Mouse (Mus musculus): ENCODE measurements around the gene Rars2.
A peak's percentile ranks its signal among the peaks of the same experiment; 100 is the strongest.
"Not testable (repeated sequence)": the region's sequence is repeated elsewhere in the genome, so short reads cannot be mapped to it uniquely, and the experiment has no call there.

The Rars2 gene

GRCm38 (mm10) chr4:34614630-34615094, at the start of gene Rars2, which contains the start of gene Orc3:
Gene Rars2, plus strand, starts transcription at chr4:34614957.
Gene Orc3, minus strand, starts transcription at chr4:34614944.
- peak; percentile 92 for DNase-seq

- DNase-seq, result no peak
Observed at GRCm38 (mm10) chr4:34566226-34566625, 48.5 kb upstream of the Rars2 start.

- DNase-seq, result no peak
Observed at GRCm38 (mm10) chr4:34572876-34573275, 41.9 kb upstream of the Rars2 start.

- no peak for DNase-seq
Observed at GRCm38 (mm10) chr4:34577028-34577427, 37.7 kb upstream of the Rars2 start.

- no peak for DNase-seq
Observed at GRCm38 (mm10) chr4:34579215-34579614, 35.5 kb upstream of the Rars2 start.

DNA sequence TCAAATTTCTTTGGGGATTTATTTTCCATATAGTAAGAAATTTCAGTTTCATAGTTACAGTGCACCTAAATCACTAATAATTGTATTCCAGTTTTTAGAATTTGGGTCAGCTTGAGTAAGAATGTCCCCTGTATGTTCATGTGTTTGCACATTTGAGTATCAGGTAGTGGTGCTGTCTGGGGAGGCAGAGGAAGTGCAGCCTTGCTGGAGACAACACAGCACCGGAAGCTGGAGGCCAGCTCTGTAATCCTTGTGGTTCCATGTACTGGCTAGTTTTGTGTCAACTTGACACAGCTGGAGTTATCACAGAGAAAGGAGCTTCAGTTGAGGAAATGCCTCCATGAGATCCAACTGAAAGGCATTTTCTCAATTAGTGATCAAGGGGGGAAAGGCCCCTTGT, 33.3 kb upstream of the Rars2 start:
- DNase-seq, result not testable (repeated sequence)

DNA sequence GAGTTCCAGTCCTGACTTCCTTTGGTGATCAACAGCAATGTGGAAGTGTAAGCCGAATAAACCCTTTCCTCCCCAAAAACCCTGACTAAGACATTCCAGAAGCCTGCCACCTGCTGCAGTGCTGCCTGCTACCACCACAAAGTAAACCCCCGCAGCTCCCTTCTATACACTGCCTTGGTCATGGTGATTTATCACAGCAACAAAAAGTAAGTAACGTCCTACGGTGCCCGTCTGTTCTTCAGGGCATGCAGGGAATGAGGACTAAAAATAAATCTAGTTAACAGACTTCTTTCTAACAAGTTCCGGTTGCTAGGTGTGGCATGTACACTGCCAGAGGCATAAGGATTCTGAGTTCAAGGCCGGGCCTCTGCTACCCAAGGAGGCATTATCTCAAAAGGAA, 32.8 kb upstream of the Rars2 start:
- DNase-seq, result no peak

- DNase-seq, result no peak
Observed at GRCm38 (mm10) chr4:34582476-34582875, 32.3 kb upstream of the Rars2 start.

DNA sequence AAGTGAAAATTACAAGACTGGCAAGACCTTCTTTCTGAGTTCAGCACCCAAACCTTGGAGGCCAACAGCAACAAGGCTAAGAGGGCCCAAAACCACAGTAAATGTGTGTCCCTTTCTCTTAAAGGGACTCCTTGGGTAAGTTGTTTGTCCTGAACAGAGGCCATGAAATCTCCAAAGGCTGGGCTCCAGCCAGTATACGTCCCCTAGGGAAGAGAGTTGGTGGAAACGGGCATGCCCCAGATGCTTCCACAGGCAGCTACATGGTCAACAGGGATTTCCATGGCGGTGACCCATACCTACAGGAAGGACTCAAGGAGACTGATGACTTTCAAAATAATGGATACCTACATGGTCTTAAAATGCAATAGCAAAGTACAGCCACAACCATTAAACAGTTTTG, 31.3 kb upstream of the Rars2 start:
- no peak for DNase-seq

GRCm38 (mm10) chr4:34584871-34585607, 29.7 kb upstream of the Rars2 start:
- DNase-seq, result no peak

- DNase-seq, result no peak
Observed at GRCm38 (mm10) chr4:34603123-34603522, 11.6 kb upstream of the Rars2 start.

- no peak for DNase-seq
Observed at GRCm38 (mm10) chr4:34606658-34607057, 8.1 kb upstream of the Rars2 start.

GRCm38 (mm10) chr4:34613571-34614145, 1.1 kb upstream of the Rars2 start:
- DNase-seq, result peak; percentile 24

DNA sequence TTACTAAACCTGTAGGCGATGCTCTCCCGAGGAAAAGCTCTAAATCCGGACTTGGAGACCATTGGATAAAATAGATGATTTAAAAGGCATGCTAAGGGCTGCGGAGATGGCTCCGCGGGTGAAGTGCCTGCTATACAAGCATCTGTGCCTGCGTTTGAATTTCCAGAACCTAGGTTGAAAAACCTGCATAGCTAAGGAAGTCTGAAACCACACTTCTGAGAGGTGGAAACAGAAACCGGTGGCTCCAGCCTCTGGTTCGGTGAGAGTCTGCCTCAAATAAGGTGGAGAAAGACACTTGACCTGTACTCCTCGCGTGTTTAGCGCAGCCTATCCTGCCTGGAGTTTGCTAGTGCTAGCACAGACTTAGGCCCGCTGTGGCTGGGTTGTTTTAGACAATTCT, 546 bp downstream of the Rars2 start:
- peak; percentile 8 for DNase-seq

DNA sequence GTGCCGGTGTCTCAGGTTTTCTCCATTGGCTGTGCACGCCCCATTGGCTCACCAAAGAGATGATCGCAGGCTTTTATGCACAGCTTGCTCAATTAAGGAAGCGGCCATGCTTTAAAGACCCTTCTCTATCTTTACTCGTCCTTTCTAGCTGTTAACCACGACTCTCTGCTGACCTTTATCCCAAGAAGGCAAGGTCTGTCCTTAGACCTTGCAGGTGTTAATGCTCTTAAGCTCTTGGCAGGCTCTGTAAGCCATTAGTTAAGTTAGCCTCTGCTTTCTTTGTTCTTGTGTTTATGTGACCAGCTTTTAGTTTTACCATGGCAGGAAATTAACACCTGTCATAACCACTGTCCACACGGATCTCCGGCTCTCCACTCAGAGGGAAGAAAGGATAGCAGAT, 1.4 kb downstream of the Rars2 start:
- DNase-seq, result no peak

DNA sequence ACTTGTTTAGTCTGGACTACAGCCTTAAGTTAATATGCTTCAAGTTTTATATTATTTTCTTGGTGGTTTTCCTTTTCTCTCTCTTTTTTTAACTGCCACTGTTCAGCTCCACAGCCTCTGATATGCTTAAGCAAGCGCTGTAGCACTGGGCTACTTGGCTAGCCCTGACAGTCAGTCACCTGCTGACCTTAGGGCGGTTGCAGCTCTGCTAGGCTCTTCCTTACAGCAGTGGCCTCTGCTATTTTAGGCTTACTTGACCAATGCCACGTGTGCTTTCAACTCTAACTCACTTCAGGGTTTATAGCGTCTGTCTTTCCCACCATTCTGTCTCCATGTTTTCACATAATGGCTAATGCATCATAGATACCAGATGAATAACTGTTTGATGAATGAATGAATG, 10.8 kb downstream of the Rars2 start:
- no peak for DNase-seq

DNA sequence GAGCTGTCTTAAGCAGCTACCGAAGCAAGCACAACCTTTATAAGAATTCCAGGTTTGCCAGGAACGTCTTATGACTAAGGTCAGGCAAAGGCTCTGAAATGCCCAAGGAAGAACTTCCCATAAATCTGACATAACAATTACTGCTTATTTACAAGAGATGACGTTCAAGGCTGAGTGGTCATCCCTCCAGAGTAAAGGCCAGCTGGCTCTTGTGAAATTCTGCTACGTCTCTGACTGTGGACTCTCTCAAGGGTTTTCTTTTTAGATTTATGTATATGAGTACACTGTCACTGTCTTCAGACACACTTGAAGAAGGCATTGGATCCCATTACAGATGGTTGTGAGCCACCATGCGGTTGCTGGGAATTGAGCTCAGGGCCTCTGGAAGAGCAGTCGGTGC, 11.6 kb downstream of the Rars2 start:
- no peak for DNase-seq

- DNase-seq, result no peak
Observed at GRCm38 (mm10) chr4:34629956-34630355, 15.2 kb downstream of the Rars2 start.

DNA sequence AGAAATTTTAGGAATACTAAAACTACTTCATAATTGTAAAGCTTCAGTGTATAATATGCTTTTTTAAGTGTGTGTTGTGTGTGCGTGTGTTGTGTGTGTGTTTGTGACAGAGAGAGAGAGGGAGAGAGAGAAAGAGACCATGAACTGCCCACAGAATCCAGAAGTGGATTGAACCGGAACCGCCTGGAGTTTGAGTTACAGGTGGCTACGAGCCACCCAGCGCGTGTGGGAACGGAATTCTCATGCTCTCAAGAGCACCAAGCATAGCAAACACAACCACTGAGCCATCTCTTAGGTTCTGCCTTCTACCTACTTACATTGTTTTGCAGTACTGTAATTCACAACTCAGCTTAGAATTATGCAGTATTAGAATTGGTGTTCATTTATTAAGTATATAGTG, 19.4 kb downstream of the Rars2 start:
- no peak for DNase-seq

GRCm38 (mm10) chr4:34636036-34636435, 21.3 kb downstream of the Rars2 start:
- no peak for DNase-seq

- DNase-seq, result no peak
Observed at GRCm38 (mm10) chr4:34637386-34637785, 22.6 kb downstream of the Rars2 start.

DNA sequence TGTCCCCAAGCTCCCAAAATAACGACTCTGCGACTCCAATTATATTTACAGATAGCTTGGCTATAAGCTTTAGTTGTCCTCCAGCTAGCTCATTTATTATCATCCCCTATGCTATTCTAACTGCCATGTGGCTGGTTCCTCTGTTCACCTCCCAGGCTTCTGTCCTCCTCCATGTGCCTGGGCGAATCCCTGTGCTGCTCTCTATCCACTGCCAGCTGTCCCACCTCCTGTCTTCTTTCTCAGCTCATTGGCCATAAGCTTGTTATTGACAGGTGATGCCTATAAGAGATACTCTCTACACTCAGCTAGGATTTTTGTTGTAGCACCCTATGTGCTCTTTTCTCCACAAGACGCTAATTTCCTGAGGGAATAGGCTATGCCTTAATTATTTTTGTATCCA, 23.1 kb downstream of the Rars2 start:
- no peak for DNase-seq

DNA sequence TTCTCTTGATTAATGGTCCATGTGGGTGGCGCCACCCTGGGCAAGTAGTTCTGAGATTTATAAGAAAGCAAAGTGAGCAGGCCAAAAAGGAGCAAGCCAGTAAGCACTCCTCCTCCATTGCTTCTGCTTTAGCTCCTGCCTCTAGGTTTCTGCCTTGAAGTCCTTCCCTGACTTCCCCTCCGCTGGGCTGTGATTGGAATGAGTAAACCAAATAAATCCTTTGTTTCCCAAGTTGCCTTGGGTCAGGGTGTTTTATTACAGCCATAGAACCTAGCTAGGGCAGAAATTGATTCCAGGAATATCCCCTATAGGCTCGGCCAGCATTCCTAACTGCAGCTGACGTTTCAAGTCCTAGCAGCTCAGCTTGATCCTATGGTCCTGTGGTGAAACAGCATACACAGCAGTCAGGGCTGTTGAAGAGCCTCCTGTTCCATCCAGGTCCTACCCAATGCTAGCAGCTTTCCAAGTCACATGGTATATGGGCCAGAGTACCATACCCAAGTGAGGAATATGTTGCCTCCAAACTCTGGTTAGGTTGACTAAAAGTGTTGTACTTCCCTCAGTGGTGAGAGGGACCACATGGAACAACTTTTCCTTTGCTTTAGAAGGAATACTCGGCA, 25.1 kb downstream of the Rars2 start:
- no peak for DNase-seq

DNA sequence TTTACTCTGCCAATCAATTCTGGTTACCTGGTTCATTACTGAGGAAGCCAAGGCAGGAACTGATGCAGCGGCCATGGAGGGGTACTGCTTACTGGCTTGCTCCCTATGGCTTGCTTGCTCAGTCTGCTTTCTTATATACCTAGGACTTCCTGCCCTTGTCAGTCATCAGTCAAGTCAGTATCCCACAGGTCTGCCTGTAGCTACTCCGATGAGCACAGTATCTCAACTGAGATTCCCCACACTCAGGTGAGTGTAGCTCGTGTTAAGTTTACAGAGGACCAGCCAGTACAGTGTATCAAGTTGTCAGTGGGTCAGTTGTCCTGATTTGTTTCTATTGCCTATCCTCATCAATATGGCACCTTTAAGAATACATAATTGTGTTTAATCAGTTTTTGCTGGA, 26.0 kb downstream of the Rars2 start:
- no peak for DNase-seq

Measured in right cerebral cortex, postnatal 14 days (tissue).